Mouse (Mus musculus) T-helper 1 cell (primary cell): Measurements from ENCODE around the gene Exosc10.

Experiments
- in situ Hi-C: fragments of 300-600 bp; cut with MboI, MseI; formaldehyde crosslinking; loops from one replicate; pipeline ENCODE4 v1.15.1; 2025; ENCODE audit warnings: high pct_unique_total_duplicates

Gene Exosc10

GRCm38 (mm10) chr4:148558297-148559000 is at the start of gene Exosc10:
Gene Exosc10 (plus strand): TSS chr4:148558429.
- in situ Hi-C loops: no loop called here

- in situ Hi-C loops: loop anchor here (10.0 kb wide), 1 partner anchor 1685 kb away; no protein-coding TSS in a partner anchor
Measured at GRCm38 (mm10) chr4:148509450-148510084, 48.7 kb upstream of the Exosc10 start.

DNA sequence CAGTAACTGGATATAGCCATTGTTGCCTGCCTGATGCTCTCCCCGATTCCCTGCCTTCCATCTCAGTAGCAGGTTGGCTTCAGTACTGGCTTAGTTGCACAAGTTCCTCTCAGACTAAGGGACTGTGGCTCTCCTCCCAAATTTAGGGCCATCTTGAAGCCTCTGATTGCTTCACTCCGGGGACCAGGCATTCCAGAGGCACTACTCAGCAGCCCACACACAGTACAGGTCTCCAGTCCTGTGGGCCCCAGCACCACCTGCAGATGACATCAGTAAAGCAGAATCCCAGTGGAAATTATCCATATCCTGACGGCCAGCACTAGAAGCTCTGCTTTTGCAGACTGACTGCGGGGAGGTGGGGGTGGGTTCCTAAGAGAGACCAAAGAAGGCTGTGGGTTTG is 47.5 kb upstream of the Exosc10 start:
- in situ Hi-C loops: loop anchor here (10.0 kb wide), 1 partner anchor 1684 kb away; no protein-coding TSS in a partner anchor

GRCm38 (mm10) chr4:148511334-148511733 is 46.9 kb upstream of the Exosc10 start:
- in situ Hi-C loops: loop anchor here (10.0 kb wide), 1 partner anchor 1683 kb away; no protein-coding TSS in a partner anchor

- in situ Hi-C loops: loop anchor here (10.0 kb wide), 1 partner anchor 1682 kb away; no protein-coding TSS in a partner anchor
Measured at GRCm38 (mm10) chr4:148513021-148513559, 45.1 kb upstream of the Exosc10 start.

GRCm38 (mm10) chr4:148515313-148515712 is 42.9 kb upstream of the Exosc10 start:
- in situ Hi-C loops: loop anchor here (10.0 kb wide), 1 partner anchor 1679 kb away; no protein-coding TSS in a partner anchor

- in situ Hi-C loops: loop anchor here (10.0 kb wide), 1 partner anchor 1677 kb away; no protein-coding TSS in a partner anchor
Measured at GRCm38 (mm10) chr4:148517809-148518208, 40.4 kb upstream of the Exosc10 start.

GRCm38 (mm10) chr4:148518235-148518795 is 39.9 kb upstream of the Exosc10 start:
- in situ Hi-C loops: loop anchor here (10.0 kb wide), 1 partner anchor 1676 kb away; no protein-coding TSS in a partner anchor

DNA sequence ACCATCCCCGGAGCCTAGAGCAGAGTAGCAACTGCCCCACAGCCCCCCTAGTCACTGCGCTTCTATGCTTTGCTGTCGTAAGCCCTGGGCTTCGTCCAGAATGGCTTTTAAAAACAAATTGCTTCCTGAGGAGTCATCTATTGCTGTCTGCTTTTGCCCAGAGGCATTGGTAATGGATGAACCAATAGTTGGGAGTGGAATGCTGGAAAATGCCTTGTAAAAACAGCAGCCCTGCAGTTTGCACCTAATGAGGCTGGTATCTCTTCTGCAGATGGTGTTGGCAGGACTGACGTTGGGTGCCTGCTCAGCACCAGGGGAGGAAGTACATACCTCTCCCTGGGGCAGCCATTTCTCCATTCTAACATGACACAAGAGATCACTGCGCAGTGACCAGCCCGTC is 34.7 kb upstream of the Exosc10 start:
- in situ Hi-C loops: no loop called here

GRCm38 (mm10) chr4:148527158-148527910 is 30.9 kb upstream of the Exosc10 start:
- in situ Hi-C loops: no loop called here

GRCm38 (mm10) chr4:148530351-148530750 is 27.9 kb upstream of the Exosc10 start:
- in situ Hi-C loops: no loop called here

- in situ Hi-C loops: no loop called here
Measured at GRCm38 (mm10) chr4:148530778-148531177, 27.5 kb upstream of the Exosc10 start.

- in situ Hi-C loops: no loop called here
Measured at GRCm38 (mm10) chr4:148531341-148531740, 26.9 kb upstream of the Exosc10 start.

DNA sequence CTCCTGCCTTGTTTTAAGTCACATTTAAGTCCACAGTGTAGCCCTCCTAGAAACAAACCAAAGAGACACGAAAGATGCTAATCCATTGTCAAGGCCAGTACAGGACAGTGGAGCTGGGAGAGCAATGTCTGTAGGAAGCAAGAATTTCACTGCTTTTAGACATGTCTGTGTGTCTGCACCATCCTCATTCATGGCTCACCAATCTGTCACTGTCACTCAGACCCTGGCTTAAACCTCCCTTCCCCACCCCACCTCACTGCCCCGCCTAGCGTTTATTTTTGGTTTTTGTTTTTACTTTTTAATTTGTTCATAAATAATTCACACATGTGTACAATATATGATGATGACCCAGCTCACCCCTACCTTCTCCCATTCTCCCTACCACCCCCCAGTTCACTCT is 25.7 kb upstream of the Exosc10 start:
- in situ Hi-C loops: no loop called here

DNA sequence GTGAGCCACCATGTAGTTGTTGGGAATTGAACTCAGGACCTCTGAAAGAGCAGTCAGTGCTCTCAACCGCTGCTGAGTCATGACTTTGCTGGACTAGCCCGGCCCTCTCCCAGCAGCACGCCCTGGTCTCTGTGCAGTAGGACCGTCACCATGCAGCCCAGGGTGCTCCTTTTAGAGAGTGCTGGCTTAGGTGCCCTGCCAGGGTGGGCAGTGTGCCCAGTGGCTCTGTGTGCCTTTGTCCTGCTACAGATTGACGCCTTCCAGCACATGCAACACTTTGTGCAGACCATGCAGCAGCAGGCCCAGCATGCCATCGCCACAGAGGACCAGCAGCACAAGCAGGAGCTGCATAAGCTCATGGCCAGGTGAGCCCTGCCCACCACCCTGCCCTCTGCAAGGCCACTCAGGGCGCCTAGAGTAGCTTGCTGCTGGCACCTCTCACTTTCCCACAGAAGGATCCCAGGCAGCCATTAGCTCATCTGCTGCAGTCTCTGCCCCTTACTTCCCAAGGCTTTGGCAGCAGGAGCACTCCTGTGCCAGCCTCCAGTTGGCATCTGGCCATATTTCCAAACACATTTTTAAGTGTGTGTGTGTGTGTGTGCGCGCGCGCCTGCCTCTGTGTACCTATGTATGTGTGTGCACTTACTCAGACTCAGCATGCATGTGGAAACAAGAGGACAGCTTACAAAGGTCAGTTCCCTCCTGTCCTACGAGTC is 24.5 kb upstream of the Exosc10 start:
- in situ Hi-C loops: no loop called here

- in situ Hi-C loops: no loop called here
Measured at GRCm38 (mm10) chr4:148535876-148536275, 22.4 kb upstream of the Exosc10 start.

- in situ Hi-C loops: no loop called here
Measured at GRCm38 (mm10) chr4:148549106-148549505, 9.1 kb upstream of the Exosc10 start.

GRCm38 (mm10) chr4:148557766-148558165 is 463 bp upstream of the Exosc10 start:
- in situ Hi-C loops: no loop called here

DNA sequence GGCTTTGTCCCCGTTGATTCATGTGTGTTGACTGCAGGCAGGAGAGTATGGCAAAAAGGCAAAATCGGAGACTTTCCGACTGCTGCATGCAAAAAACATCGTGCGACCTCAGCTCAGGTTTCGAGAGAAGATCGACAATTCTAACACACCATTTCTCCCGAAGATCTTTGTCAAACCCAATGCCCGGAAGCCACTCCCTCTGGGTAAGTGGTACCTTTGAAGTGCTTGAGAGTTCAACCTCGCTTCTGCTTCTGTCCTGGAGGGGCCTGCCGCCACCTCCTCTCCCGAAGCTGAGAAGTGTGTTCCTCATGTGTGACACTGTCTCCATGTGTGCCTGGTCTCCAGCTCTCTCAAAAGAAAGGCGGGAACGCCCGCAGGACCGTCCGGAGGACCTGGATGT is 4.4 kb downstream of the Exosc10 start:
- in situ Hi-C loops: no loop called here

DNA sequence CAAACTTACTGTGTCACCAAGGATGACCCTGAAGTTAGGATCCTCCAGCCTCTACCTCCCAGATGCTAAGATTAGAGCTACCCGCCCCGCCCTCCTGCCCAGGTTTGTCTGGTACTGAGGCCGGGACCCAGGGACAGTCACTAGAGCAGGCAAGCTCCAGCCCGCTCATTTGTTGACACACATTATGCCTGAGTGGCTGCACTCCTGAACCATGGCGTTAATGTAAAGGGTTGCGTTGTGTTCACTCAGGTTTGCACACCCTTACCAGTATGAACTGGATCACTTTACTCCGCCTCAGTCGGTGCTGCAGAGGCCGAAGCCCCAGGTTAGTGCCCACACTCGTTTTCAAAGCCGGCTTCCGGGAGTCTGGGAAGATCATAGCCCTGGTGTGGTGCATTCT is 5.4 kb downstream of the Exosc10 start:
- in situ Hi-C loops: no loop called here

DNA sequence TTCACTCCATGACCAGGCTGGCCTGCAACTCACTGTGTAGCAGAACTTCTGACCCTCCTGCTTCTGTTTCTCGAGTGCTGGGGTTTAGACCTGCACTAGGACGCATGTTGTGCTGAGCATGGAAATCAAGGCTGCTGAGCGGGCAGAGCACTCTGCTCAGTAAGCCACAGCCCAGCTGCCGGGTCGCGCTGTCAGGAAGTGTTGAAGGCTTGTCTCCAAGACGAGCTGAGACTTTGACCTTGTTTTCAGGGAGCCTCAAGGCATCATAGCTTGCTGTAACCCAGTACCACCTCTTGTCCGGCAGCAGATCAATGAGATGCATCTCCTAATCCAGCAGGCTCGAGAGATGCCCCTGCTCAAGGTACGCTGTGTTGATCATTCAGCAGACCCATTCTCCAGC is 11.9 kb downstream of the Exosc10 start:
- in situ Hi-C loops: no loop called here
